Mouse (Mus musculus) G1E (cell line): Measurements from ENCODE around the gene Kazald1.

Experiments used
- CTCF ChIP-seq: IDR thresholded peaks from 2 replicates; pipeline ENCODE4 v1.5.1; 2012; ENCODE audit warnings: low read depth, low read length, inconsistent platforms, mixed read lengths
- GATA1 ChIP-seq: IDR thresholded peaks from 2 replicates; pipeline ENCODE4 v1.6.1; 2012; ENCODE audit warnings: borderline replicate concordance, low read length, inconsistent platforms, mixed read lengths
- POLR2AphosphoS5 ChIP-seq: IDR thresholded peaks from 2 replicates; pipeline ENCODE4 v1.6.1; 2012; ENCODE audit warnings: low read depth, low read length, inconsistent platforms; ENCODE audit not compliant: insufficient replicate concordance
- TAL1 ChIP-seq: conservative IDR thresholded peaks from 2 replicates; pipeline ENCODE4 v1.6.1; 2012; ENCODE audit warnings: low read depth, low read length, inconsistent platforms, mixed read lengths

DNA sequence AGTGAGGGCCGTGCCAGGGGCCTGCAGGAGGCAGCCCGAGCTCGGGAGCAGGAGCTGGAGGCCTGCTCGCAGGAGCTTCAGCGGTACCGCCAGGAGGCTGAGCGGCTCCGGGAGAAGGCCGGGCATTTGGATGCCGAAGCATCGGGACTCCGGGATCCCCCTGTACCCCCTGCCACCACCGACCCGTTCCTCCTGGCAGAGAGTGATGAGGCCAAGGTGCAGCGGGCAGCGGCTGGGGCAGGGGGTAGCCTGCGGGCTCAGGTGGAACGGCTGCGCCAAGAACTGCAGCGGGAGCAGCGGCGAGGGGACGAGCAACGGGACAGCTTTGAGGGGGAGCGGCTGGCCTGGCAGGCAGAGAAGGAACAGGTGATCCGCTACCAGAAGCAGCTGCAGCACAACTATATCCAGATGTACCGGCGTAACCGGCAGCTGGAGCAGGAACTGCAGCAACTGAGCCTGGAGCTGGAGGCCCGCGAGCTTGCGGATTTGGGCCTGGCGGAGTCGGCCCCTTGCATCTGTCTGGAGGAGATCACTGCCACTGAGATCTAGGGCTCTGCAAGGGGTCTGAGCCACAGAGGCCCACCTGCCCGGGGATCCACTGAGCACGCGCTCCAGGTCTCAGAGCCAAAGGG lies 49.0 kb upstream of the Kazald1 start:
- TF ChIP-seq GATA1 = no peak
- no peak for TF ChIP-seq CTCF
- no peak for TF ChIP-seq TAL1
- no peak for TF ChIP-seq POLR2AphosphoS5
